Mouse (Mus musculus) common myeloid progenitor, adult 5-6 weeks (primary cell): Measurements from ENCODE around the gene Qrfp. TPM values are rescaled to one million over a fixed set of nuclear protein-coding genes. Genes with fewer than 3 reads are reported as not detected.

Experiments used
- total RNA-seq: library from RNA; stranded (forward); fragments of 200-1000, 187-1606 nt; gene quantifications from 2 replicates; pipeline ENCODE4 v1.2.3, GENCODE M21; 2017

Gene Qrfp
- total RNA-seq, 1 experiment from 2014 or later = 0.27 TPM

Other genes starting within 250 kb of the Qrfp start
- gene Fubp3, start 237.9 kb downstream of the Qrfp start, total RNA-seq = 28.2 and 32.8 TPM in 2 replicates
- gene Prdm12, start 170.5 kb downstream of the Qrfp start, total RNA-seq = not detected in 2 replicates
- gene Exosc2, start 139.9 kb downstream of the Qrfp start, total RNA-seq = 80.6 and 88.3 TPM in 2 replicates
- 30.9 and 32.4 TPM in 2 replicates for gene Abl1, start 122.2 kb downstream of the Qrfp start, total RNA-seq
- not detected in 2 replicates for gene Fibcd1, start 35.4 kb upstream of the Qrfp start, total RNA-seq
- 0.14 TPM in 1 of 2 replicates, not detected in the other for gene Lamc3, start 76.7 kb upstream of the Qrfp start, total RNA-seq
- gene Aif1l, start 139.6 kb upstream of the Qrfp start, total RNA-seq = 0.29 and 0.91 TPM in 2 replicates
- 31.2 and 62.2 TPM in 2 replicates for gene Nup214, start 163.9 kb upstream of the Qrfp start, total RNA-seq